In genomic region chr9:37459665-37460042, GRCm38 (mm10) we compare ENCODE assay signal across 9 mouse cellular contexts. TPM values are rescaled to one million over a fixed set of nuclear protein-coding genes. Genes with fewer than 3 reads are reported as not detected.
DNase-seq lines count a peak whose midpoint lies in the region; ATAC-seq and TF ChIP-seq lines count a peak whose summit lies in the region.
"Had no signal": no experiment of that assay in that cellular context is flagged by ENCODE, and none has a peak within 500 bp of the region (broad histone marks: within the 10 kb centered on the region; RNA-seq: fewer than 3 reads in every experiment).

No protein-coding gene starts in this region.

- TF ChIP-seq CTCF in left cerebral cortex, adult 2 months (IDR thresholded peaks at IDR 0.05): no peak
- TF ChIP-seq CTCF in embryonic fibroblast, embryonic 13.5 days (IDR thresholded peaks at IDR 0.05; ENCODE audit: borderline replicate concordance, insufficient read depth, low read length): no peak

- TF ChIP-seq POLR2A in embryonic fibroblast, embryonic 13.5 days (IDR thresholded peaks at IDR 0.05; ENCODE audit: low read depth, low read length): no peak

- no peak for DNase-seq in left cerebral cortex, adult 2 months (ENCODE audit: extremely low spot score in 1 of 2, low spot score in 2 of 2)
- DNase-seq in left cerebral cortex, postnatal 4 days: no peak
- no peak for DNase-seq in intestine, embryonic 14.5 days (ENCODE audit: low spot score)
- no peak for DNase-seq in cerebellum, adult 11-12 months
- no peak for DNase-seq in B cell, adult 2 months
- DNase-seq: kidney, adult 9 months had no signal

- no peaks in the 10 kb centered on the region for H3K36me3 ChIP-seq in intestine, embryonic 14.5 days (ENCODE audit: control insufficient read depth, insufficient read depth, low read length)
- H3K36me3 ChIP-seq in neural tube, embryonic 13.5 days: no peaks in the 10 kb centered on the region

- H3K27me3 ChIP-seq in intestine, embryonic 14.5 days (replicated peaks; ENCODE audit: control insufficient read depth, insufficient read depth, low read length): peaks cover 79% of the 10 kb centered on the region
- peaks cover 76% of the 10 kb centered on the region for H3K27me3 ChIP-seq in neural tube, embryonic 13.5 days

- intact Hi-C loops in left cerebral cortex, adult 2 months (cut with DNase I): loop anchor here (1.0 to 10.0 kb wide), 2 partner anchors 154 to 475 kb away; partner anchors contain the start of gene Spa17
- intact Hi-C loops in left cerebral cortex, postnatal 4 days (cut with DNase I): loop anchor here (10.0 kb wide), 1 partner anchor 475 kb away; no protein-coding TSS in a partner anchor

- no peaks in the 10 kb centered on the region; the same call in 1 of the 2 replicates for H3K4me1 ChIP-seq in embryonic fibroblast, embryonic 13.5 days (ENCODE audit: control insufficient read depth, insufficient read depth, low read length)
- peaks cover 11% of the 10 kb centered on the region for H3K4me1 ChIP-seq in intestine, embryonic 14.5 days (replicated peaks; ENCODE audit: control insufficient read depth, insufficient read depth, low read length)
- H3K4me1 ChIP-seq in neural tube, embryonic 13.5 days (replicated peaks): peaks cover 73% of the 10 kb centered on the region

- peak overlapping the region; percentile 92 for H3K4me2 ChIP-seq in intestine, embryonic 14.5 days (ENCODE audit: low read length)
- peak overlapping the region; percentile 88 for H3K4me2 ChIP-seq in neural tube, embryonic 13.5 days

- H3K9me3 ChIP-seq in intestine, embryonic 14.5 days (ENCODE audit: control insufficient read depth, low read length): no peaks in the 10 kb centered on the region
- no peaks in the 10 kb centered on the region for H3K9me3 ChIP-seq in neural tube, embryonic 13.5 days

- H3K9ac ChIP-seq in intestine, embryonic 14.5 days (ENCODE audit: low read length): no peak overlapping the region
- peak overlapping the region; percentile 83 for H3K9ac ChIP-seq in neural tube, embryonic 13.5 days

- peak overlapping the region; percentile 65 for H3K4me3 ChIP-seq in left cerebral cortex, adult 2 months
- H3K4me3 ChIP-seq in embryonic fibroblast, embryonic 13.5 days (ENCODE audit: insufficient read depth, low read length): peak overlapping the region; percentile 36; the same call in 1 of the 2 replicates
- peak overlapping the region; percentile 40; the same call in 1 of the 2 replicates for H3K4me3 ChIP-seq in intestine, embryonic 14.5 days (ENCODE audit: low read depth, low read length)
- peak overlapping the region; percentile 55 for H3K4me3 ChIP-seq in neural tube, embryonic 13.5 days

- ATAC-seq in intestine, embryonic 14.5 days (replicated peaks; ENCODE audit: low FRiP score, low TSS enrichment, low read depth): no peak
- no peak for ATAC-seq in neural tube, embryonic 13.5 days (ENCODE audit: low read depth)
- no peak for ATAC-seq in monocyte, adult 5-6 weeks (replicated peaks; ENCODE audit: insufficient number of reproducible peaks, low FRiP score, low TSS enrichment, poor library complexity, severe bottlenecking)

- WGBS in intestine, embryonic 14.5 days: 3% methylated on average over 9 of the region's 9 CpGs
- WGBS in neural tube, embryonic 13.5 days: under 1% methylated on average over 9 of the region's 9 CpGs

- peak overlapping the region; percentile 93 for H3K27ac ChIP-seq in left cerebral cortex, adult 2 months
- H3K27ac ChIP-seq in embryonic fibroblast, embryonic 13.5 days (ENCODE audit: insufficient read depth, low read length): no peak overlapping the region
- H3K27ac ChIP-seq in intestine, embryonic 14.5 days (ENCODE audit: low read depth): no peak overlapping the region
- H3K27ac ChIP-seq in neural tube, embryonic 13.5 days (replicated peaks): peak overlapping the region; percentile 94

RNA-seq across cellular contexts. Expression of gene Robo3, which starts 26.6 kb away (rescaled TPM):
- total RNA-seq in left cerebral cortex, adult 2 months (2021): 10 to 100 TPM; 30.9 to 34.3 TPM
- 1 to 10 TPM; 6.1 to 6.6 TPM for total RNA-seq in left cerebral cortex, postnatal 4 days (2021)
- 0.56 and 0.77 TPM in 2 replicates for polyA plus RNA-seq in embryonic fibroblast, embryonic 13.5 days (2011; ENCODE audit: insufficient read length, low read depth, missing spikeins)
- polyA plus RNA-seq in intestine, embryonic 14.5 days (2014; fragmentation: Nextera tagmentation; extraction: Ambion mirVana): not detected in 2 replicates
- 63.2 and 65.0 TPM in 2 replicates for polyA plus RNA-seq in neural tube, embryonic 13.5 days (2015; fragmentation: Nextera tagmentation; extraction: Ambion mirVana)
- total RNA-seq in monocyte, adult 5-6 weeks (2017): not detected in 3 replicates

RNA-seq across cellular contexts. Expression of gene Msantd2, which starts 29.5 kb away (rescaled TPM):
- total RNA-seq in left cerebral cortex, adult 2 months (2021): 10 to 100 TPM; 21.4 to 26.7 TPM
- total RNA-seq in left cerebral cortex, postnatal 4 days (2021): 10 to 100 TPM; 45.4 to 56.0 TPM
- polyA plus RNA-seq in embryonic fibroblast, embryonic 13.5 days (2011; ENCODE audit: insufficient read length, low read depth, missing spikeins): 22.0 and 32.3 TPM in 2 replicates
- polyA plus RNA-seq in intestine, embryonic 14.5 days (2014; fragmentation: Nextera tagmentation; extraction: Ambion mirVana): 28.7 and 29.5 TPM in 2 replicates
- polyA plus RNA-seq in neural tube, embryonic 13.5 days (2015; fragmentation: Nextera tagmentation; extraction: Ambion mirVana): 33.4 and 33.7 TPM in 2 replicates
- total RNA-seq in monocyte, adult 5-6 weeks (2017): 20.9 to 44.1 TPM (median 28.5 TPM) in 3 replicates

RNA-seq across cellular contexts. Expression of gene Robo4, which starts 58.0 kb away (rescaled TPM):
- 1 to 10 TPM; 8.0 to 9.5 TPM for total RNA-seq in left cerebral cortex, adult 2 months (2021)
- total RNA-seq in left cerebral cortex, postnatal 4 days (2021): 1 to 10 TPM; 6.5 to 7.4 TPM
- not detected in 2 replicates for polyA plus RNA-seq in embryonic fibroblast, embryonic 13.5 days (2011; ENCODE audit: insufficient read length, low read depth, missing spikeins)
- 9.8 and 12.8 TPM in 2 replicates for polyA plus RNA-seq in intestine, embryonic 14.5 days (2014; fragmentation: Nextera tagmentation; extraction: Ambion mirVana)
- polyA plus RNA-seq in neural tube, embryonic 13.5 days (2015; fragmentation: Nextera tagmentation; extraction: Ambion mirVana): 6.2 and 7.8 TPM in 2 replicates
- not detected in 3 replicates for total RNA-seq in monocyte, adult 5-6 weeks (2017)

Comparison
In these comparisons a context has a peak if more than half of its experiments do, and no peak if none do; other contexts are left out.
1. RNA of gene Robo3, which starts 26.6 kb away (total RNA-seq): 30.9 to 34.3 TPM in left cerebral cortex, adult 2 months; 6.1 to 6.6 TPM in left cerebral cortex, postnatal 4 days and not detected in monocyte, adult 5-6 weeks; every median in the first group is over 4 times any median in the second.
2. H3K27ac ChIP-seq: peak in left cerebral cortex, adult 2 months (single experiment) and neural tube, embryonic 13.5 days (single experiment); none in embryonic fibroblast, embryonic 13.5 days (single experiment) and intestine, embryonic 14.5 days (single experiment).
3. Peak in every context shown above with its lines, with median percentiles within 50 percentile points of each other: H3K4me3 ChIP-seq.